Mouse (Mus musculus) embryonic facial prominence, embryonic 13.5 days (tissue): ENCODE data around the gene Pygo1. TPM values are rescaled to one million over a fixed set of nuclear protein-coding genes. Genes with fewer than 3 reads are reported as not detected.

Experiments
- ATAC-seq: fragments of 200-750 bp; cut with Nextera tagmentation; 2 replicates; pipeline ENCODE4 v1.8.0; 2017; ENCODE audit warnings: low read depth; ENCODE audit not compliant: insufficient number of reproducible peaks, insufficient read depth, low FRiP score, low TSS enrichment
- H3K27ac ChIP-seq: fragments of 300-500 bp; sonication (generic); 2 replicates; pipeline ENCODE4 v1.5.1; 2015; ENCODE audit warnings: moderate library complexity, mild to moderate bottlenecking, inconsistent platforms
- H3K27me3 ChIP-seq: fragments of 300-500 bp; sonication (generic); 2 replicates; pipeline ENCODE4 v1.6.1; 2015; ENCODE audit warnings: mild to moderate bottlenecking, inconsistent platforms
- H3K36me3 ChIP-seq: fragments of 300-500 bp; sonication (generic); 2 replicates; pipeline ENCODE4 v1.6.1; 2015; ENCODE audit warnings: mild to moderate bottlenecking, inconsistent platforms
- H3K4me1 ChIP-seq: fragments of 300-500 bp; sonication (generic); 2 replicates; pipeline ENCODE4 v1.6.1; 2015; ENCODE audit warnings: inconsistent platforms
- H3K4me2 ChIP-seq: fragments of 300-500 bp; sonication (generic); 2 replicates; pipeline ENCODE4 v1.6.1; 2015; ENCODE audit warnings: moderate library complexity, mild to moderate bottlenecking, inconsistent platforms
- H3K4me3 ChIP-seq: fragments of 300-500 bp; sonication (generic); 2 replicates; pipeline ENCODE4 v1.5.1; 2015; ENCODE audit warnings: mild to moderate bottlenecking, inconsistent platforms
- H3K9ac ChIP-seq: fragments of 300-500 bp; sonication (generic); 2 replicates; pipeline ENCODE4 v1.6.1; 2015; ENCODE audit warnings: mild to moderate bottlenecking, inconsistent platforms
- H3K9me3 ChIP-seq: fragments of 300-500 bp; sonication (generic); 2 replicates; pipeline ENCODE4 v1.6.1; 2016; ENCODE audit warnings: inconsistent platforms
- WGBS: fragments of 180-500 bp; shearing (Covaris S2); methylation state at CpG from one replicate; pipeline ENCODE4 v1.1.7; 2015; ENCODE audit warnings: mixed read lengths; 5-methylcytosine and 5-hydroxymethylcytosine counted together
- polyA plus RNA-seq: library from polyadenylated mRNA; unstranded; fragments of >200 nt; fragmentation: Nextera tagmentation; extraction: Ambion mirVana; gene quantifications from 2 replicates; pipeline ENCODE4 v1.2.1, GENCODE M21; 2015

Pygo1 gene
- polyA plus RNA-seq, 1 experiment from 2014 or later: 10.6 TPM

DNA sequence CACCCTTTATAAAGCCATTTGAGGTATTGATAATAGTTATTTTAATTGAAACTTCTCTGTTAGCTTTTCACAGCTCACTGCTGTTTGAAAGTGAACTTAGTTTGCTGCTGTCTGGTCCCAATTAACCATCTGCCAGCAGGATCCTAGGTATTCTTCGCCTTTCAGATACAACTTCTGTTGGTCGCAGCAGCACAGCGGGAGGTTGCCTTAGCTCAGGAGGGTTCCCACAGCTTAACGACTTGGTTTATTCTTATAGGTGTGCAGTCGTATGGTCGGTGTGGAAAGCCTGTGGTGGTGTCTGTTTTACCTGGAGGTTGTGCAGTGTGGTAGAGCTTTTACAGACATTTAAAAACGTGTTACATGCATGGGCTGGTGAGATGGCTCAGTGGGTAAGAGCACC is 71.4 kb downstream of the Pygo1 start:
- H3K36me3 ChIP-seq: no peaks in the 10 kb centered on the region
- no peak for ATAC-seq

DNA sequence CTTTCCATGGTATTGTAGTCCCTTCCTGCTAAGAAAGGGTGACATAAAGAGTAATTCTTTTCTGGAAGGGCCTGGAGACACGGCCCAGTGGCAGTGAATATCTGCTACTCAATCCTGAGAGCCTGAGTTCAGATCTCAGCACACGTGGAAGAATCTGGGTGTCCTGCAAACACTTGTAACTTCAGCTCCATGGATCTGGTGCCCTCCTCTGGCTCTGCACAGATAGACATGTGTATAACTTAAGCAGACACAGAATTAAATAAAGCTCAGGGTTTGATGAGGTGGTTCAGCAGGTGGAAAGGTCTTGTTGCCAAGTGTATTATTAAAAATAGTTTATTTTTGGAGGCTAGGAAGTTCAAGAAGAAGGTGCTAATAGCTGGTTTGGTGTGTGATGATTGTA is 75.0 kb downstream of the Pygo1 start:
- Histone ChIP-seq H3K27ac (no peak overlapping the region), H3K4me1 (no peaks in the 10 kb centered on the region), H3K4me2 (no peak overlapping the region), H3K36me3 (0 out of 2 replicates have a peak, but pooled peaks cover 8% of the 10 kb centered on the region), H3K9ac (no peak overlapping the region), H3K9me3 (no peaks in the 10 kb centered on the region), H3K27me3 (no peaks in the 10 kb centered on the region), H3K4me3 (no peak overlapping the region)
- no peak for ATAC-seq
- WGBS: 68% methylated on average over 2 of the region's 2 CpGs

More for the DNA sequence above, 71.4 kb downstream of the Pygo1 start:
- Histone ChIP-seq H3K27ac (no peak overlapping the region), H3K4me3 (no peak overlapping the region), H3K9ac (no peak overlapping the region), H3K27me3 (no peaks in the 10 kb centered on the region), H3K9me3 (no peaks in the 10 kb centered on the region), H3K4me2 (no peak overlapping the region), H3K4me1 (no peaks in the 10 kb centered on the region)
- 59% methylated on average over 7 of the region's 7 CpGs for WGBS

DNA sequence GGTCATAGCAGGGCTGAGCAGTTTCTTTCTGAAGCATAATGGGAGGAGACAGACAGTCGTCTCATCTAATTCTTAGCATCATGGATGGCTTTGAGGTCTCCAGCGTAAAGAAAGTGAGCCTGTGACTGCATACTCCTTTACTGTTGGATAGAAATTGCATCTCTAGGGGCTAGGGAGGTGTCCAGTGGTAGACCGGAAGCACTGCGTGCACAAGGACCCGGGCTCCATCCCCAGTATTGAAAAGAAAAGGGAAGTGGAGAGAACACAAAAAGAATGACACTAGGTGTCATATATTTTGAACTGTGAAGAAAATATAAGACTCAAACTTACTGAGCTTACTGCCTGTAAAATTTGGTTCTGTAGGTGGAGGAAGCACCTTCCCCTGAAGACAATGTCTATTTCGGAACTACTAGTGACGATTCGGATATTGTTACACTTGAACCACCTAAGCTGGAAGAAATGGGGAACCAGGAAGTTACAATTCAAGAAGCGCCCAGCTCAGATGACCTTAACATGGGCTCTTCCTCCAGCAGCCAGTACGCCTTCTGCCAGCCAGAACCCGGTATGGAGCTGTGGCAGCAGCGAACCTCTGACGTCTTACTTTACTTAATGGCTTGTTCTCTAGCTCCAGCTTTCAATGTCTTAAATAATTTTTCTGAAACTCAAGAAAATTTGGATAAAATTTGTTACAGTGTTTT is 76.0 kb downstream of the Pygo1 start:
- no peak overlapping the region for H3K9ac ChIP-seq
- H3K4me1 ChIP-seq: no peaks in the 10 kb centered on the region
- H3K4me3 ChIP-seq: no peak overlapping the region
- peaks cover 17% of the 10 kb centered on the region for H3K36me3 ChIP-seq
- no peak overlapping the region for H3K27ac ChIP-seq
- no peaks in the 10 kb centered on the region for H3K9me3 ChIP-seq
- no peak for ATAC-seq
- no peak overlapping the region for H3K4me2 ChIP-seq
- H3K27me3 ChIP-seq: no peaks in the 10 kb centered on the region
- 84% methylated on average over 13 of the region's 13 CpGs for WGBS

Other genes with a start within 250 kb of the Pygo1 start
- gene Prtg, start 118.8 kb upstream of the Pygo1 start, polyA plus RNA-seq: 1.3 and 1.8 TPM in 2 replicates
- gene Dyx1c1, start 33.1 kb downstream of the Pygo1 start, polyA plus RNA-seq: 1.5 and 1.6 TPM in 2 replicates
- not detected in 2 replicates for gene Gm44503, start 33.2 kb downstream of the Pygo1 start, polyA plus RNA-seq
- gene Ccpg1os, start 59.7 kb downstream of the Pygo1 start, polyA plus RNA-seq: 13.3 and 15.4 TPM in 2 replicates
- gene Ccpg1, start 59.8 kb downstream of the Pygo1 start, polyA plus RNA-seq: 20.6 and 28.8 TPM in 2 replicates
- gene Pigb, start 114.7 kb downstream of the Pygo1 start, polyA plus RNA-seq: 14.1 and 14.3 TPM in 2 replicates
- 9.7 and 10.1 TPM in 2 replicates for gene Rab27a, start 119.2 kb downstream of the Pygo1 start, polyA plus RNA-seq
- 0.22 TPM in 1 of 2 replicates, not detected in the other for gene Khdc3, start 176.2 kb downstream of the Pygo1 start, polyA plus RNA-seq
- not detected in 2 replicates for gene Gm20509, start 176.8 kb downstream of the Pygo1 start, polyA plus RNA-seq
- gene Rsl24d1, start 187.8 kb downstream of the Pygo1 start, polyA plus RNA-seq: 141 and 144 TPM in 2 replicates